Mouse (Mus musculus): ENCODE measurements around the gene Acoxl. TPM values are rescaled to one million over a fixed set of nuclear protein-coding genes. Genes with fewer than 3 reads are reported as not detected.
A peak's percentile ranks its signal among the peaks of the same experiment; 100 is the strongest.

Acoxl gene
- polyA plus RNA-seq, 1 experiment from 2014 or later = 1.6 TPM

DNA sequence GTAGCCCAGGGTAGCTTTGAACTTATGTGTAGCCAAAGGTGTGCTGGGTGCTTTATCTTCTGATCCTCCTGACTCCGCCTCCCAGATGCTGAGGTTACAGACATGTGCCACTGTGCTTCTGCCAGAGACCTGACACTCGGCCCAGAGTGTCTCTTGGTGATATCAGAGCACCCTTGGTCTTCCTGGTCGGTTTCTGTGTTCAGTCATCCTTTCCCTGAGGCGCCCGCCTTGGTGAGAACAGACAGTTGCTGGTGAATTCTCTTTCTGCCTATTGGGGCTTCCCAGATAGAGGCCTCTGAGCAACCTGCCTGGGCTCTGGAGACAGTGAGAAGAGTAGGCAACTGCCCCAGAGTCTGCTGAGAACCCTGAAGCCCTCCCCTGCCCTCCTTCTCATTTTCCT lies 294.0 kb downstream of the Acoxl start:
- H3K9me3 ChIP-seq (ENCODE audit: control insufficient read depth, low read length) = no peaks in the 10 kb centered on the region
- no peak overlapping the region for H3K4me3 ChIP-seq (ENCODE audit: low read length)
- H3K36me3 ChIP-seq (ENCODE audit: control insufficient read depth, insufficient read depth, low read length) = peaks cover 65% of the 10 kb centered on the region
- H3K27me3 ChIP-seq (ENCODE audit: control insufficient read depth, insufficient read depth, low read length) = no peaks in the 10 kb centered on the region
- 74% methylated on average over 5 of the region's 5 CpGs for WGBS
- ATAC-seq (ENCODE audit: low FRiP score, low TSS enrichment) = no peak
- H3K9ac ChIP-seq (ENCODE audit: low read depth, low read length) = 0 out of 2 replicates have a peak overlapping the region, but pooled peaks have one; percentile 4
- H3K4me1 ChIP-seq (ENCODE audit: control insufficient read depth, insufficient read depth, low read length) = peaks cover 12% of the 10 kb centered on the region
- no peak overlapping the region for H3K4me2 ChIP-seq (replicated peaks; ENCODE audit: low read depth, low read length)
- H3K27ac ChIP-seq (ENCODE audit: low read depth, low read length) = no peak overlapping the region

- no peaks in the 10 kb centered on the region for H3K9me3 ChIP-seq (ENCODE audit: control insufficient read depth, low read length)
- H3K36me3 ChIP-seq (ENCODE audit: control insufficient read depth, insufficient read depth, low read length) = peaks cover 67% of the 10 kb centered on the region
- no peak overlapping the region for H3K9ac ChIP-seq (ENCODE audit: low read depth, low read length)
- ATAC-seq (ENCODE audit: low FRiP score, low TSS enrichment) = no peak
- H3K4me1 ChIP-seq (ENCODE audit: control insufficient read depth, insufficient read depth, low read length) = peaks cover 9% of the 10 kb centered on the region; the same call in 1 of the 2 replicates
- H3K27me3 ChIP-seq (ENCODE audit: control insufficient read depth, insufficient read depth, low read length) = no peaks in the 10 kb centered on the region
- no peak overlapping the region for H3K4me2 ChIP-seq (replicated peaks; ENCODE audit: low read depth, low read length)
- H3K27ac ChIP-seq (ENCODE audit: low read depth, low read length) = no peak overlapping the region
- H3K4me3 ChIP-seq (ENCODE audit: low read length) = no peak overlapping the region
Observed at GRCm38 (mm10) chr2:128133865-128134264, 295.2 kb downstream of the Acoxl start.

DNA sequence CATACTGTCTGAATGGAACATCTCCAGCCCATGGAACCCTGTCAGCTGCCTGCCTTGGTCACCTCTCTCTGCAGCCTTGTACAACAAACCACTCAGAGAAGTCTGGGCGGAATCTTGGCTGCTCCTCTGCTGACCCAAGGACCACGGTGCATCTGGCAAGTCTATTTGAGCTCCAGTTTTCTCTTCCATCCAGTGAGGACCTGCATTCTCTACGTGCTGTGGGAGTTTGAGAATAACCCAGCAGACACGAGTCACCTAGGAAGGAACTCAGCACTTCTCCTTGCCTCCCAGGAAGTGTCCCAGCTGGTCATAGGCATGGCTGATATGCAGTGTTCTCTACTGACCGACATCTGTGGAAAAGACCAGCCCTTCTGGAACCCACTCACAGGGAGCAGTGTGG lies 295.8 kb downstream of the Acoxl start:
- WGBS = 59% methylated on average over 5 of the region's 5 CpGs
- no peak overlapping the region for H3K4me3 ChIP-seq (ENCODE audit: low read length)
- H3K27ac ChIP-seq (ENCODE audit: low read depth, low read length) = no peak overlapping the region
- no peak overlapping the region for H3K9ac ChIP-seq (ENCODE audit: low read depth, low read length)
- no peak overlapping the region for H3K4me2 ChIP-seq (replicated peaks; ENCODE audit: low read depth, low read length)
- H3K27me3 ChIP-seq (ENCODE audit: control insufficient read depth, insufficient read depth, low read length) = no peaks in the 10 kb centered on the region
- no peak for ATAC-seq (ENCODE audit: low FRiP score, low TSS enrichment)
- peaks cover 9% of the 10 kb centered on the region for H3K4me1 ChIP-seq (ENCODE audit: control insufficient read depth, insufficient read depth, low read length)
- peaks cover 71% of the 10 kb centered on the region for H3K36me3 ChIP-seq (ENCODE audit: control insufficient read depth, insufficient read depth, low read length)
- no peaks in the 10 kb centered on the region for H3K9me3 ChIP-seq (ENCODE audit: control insufficient read depth, low read length)

GRCm38 (mm10) chr2:128134948-128135347 lies 296.3 kb downstream of the Acoxl start:
- H3K36me3 ChIP-seq (ENCODE audit: control insufficient read depth, insufficient read depth, low read length) = peaks cover 66% of the 10 kb centered on the region
- no peak for ATAC-seq (ENCODE audit: low FRiP score, low TSS enrichment)
- peaks cover 12% of the 10 kb centered on the region for H3K4me1 ChIP-seq (ENCODE audit: control insufficient read depth, insufficient read depth, low read length)
- H3K4me2 ChIP-seq (replicated peaks; ENCODE audit: low read depth, low read length) = no peak overlapping the region
- no peaks in the 10 kb centered on the region for H3K27me3 ChIP-seq (ENCODE audit: control insufficient read depth, insufficient read depth, low read length)
- H3K9ac ChIP-seq (ENCODE audit: low read depth, low read length) = no peak overlapping the region
- no peaks in the 10 kb centered on the region for H3K9me3 ChIP-seq (ENCODE audit: control insufficient read depth, low read length)
- H3K27ac ChIP-seq (ENCODE audit: low read depth, low read length) = no peak overlapping the region
- no peak overlapping the region for H3K4me3 ChIP-seq (ENCODE audit: low read length)
- 56% methylated on average over 8 of the region's 8 CpGs for WGBS

- H3K36me3 ChIP-seq (ENCODE audit: control insufficient read depth, insufficient read depth, low read length) = peaks cover 49% of the 10 kb centered on the region
- H3K4me3 ChIP-seq (ENCODE audit: low read length) = no peak overlapping the region
- H3K4me1 ChIP-seq (ENCODE audit: control insufficient read depth, insufficient read depth, low read length) = peaks cover 18% of the 10 kb centered on the region
- H3K27ac ChIP-seq (ENCODE audit: low read depth, low read length) = no peak overlapping the region
- H3K27me3 ChIP-seq (ENCODE audit: control insufficient read depth, insufficient read depth, low read length) = no peaks in the 10 kb centered on the region
- no peaks in the 10 kb centered on the region for H3K9me3 ChIP-seq (ENCODE audit: control insufficient read depth, low read length)
- 80% methylated on average over 16 of the region's 16 CpGs for WGBS
- no peak overlapping the region for H3K4me2 ChIP-seq (replicated peaks; ENCODE audit: low read depth, low read length)
- H3K9ac ChIP-seq (ENCODE audit: low read depth, low read length) = no peak overlapping the region
- no peak for ATAC-seq (ENCODE audit: low FRiP score, low TSS enrichment)
Observed at GRCm38 (mm10) chr2:128136769-128137433, 298.2 kb downstream of the Acoxl start.

- no peak for ATAC-seq (ENCODE audit: low FRiP score, low TSS enrichment)
- Histone ChIP-seq H3K4me1 (ENCODE audit: control insufficient read depth, insufficient read depth, low read length) (peaks cover 18% of the 10 kb centered on the region), H3K4me3 (ENCODE audit: low read length) (no peak overlapping the region), H3K9ac (ENCODE audit: low read depth, low read length) (no peak overlapping the region), H3K27ac (ENCODE audit: low read depth, low read length) (no peak overlapping the region), H3K36me3 (ENCODE audit: control insufficient read depth, insufficient read depth, low read length) (peaks cover 47% of the 10 kb centered on the region), H3K9me3 (ENCODE audit: control insufficient read depth, low read length) (no peaks in the 10 kb centered on the region), H3K4me2 (replicated peaks; ENCODE audit: low read depth, low read length) (no peak overlapping the region), H3K27me3 (ENCODE audit: control insufficient read depth, insufficient read depth, low read length) (no peaks in the 10 kb centered on the region)
- WGBS = 80% methylated on average over 22 of the region's 22 CpGs
Observed at GRCm38 (mm10) chr2:128137480-128138276, 299.0 kb downstream of the Acoxl start.

GRCm38 (mm10) chr2:128138924-128139323 lies 300.2 kb downstream of the Acoxl start:
- H3K27ac ChIP-seq (ENCODE audit: low read depth, low read length) = no peak overlapping the region
- H3K9ac ChIP-seq (ENCODE audit: low read depth, low read length) = no peak overlapping the region
- H3K4me2 ChIP-seq (replicated peaks; ENCODE audit: low read depth, low read length) = no peak overlapping the region
- no peaks in the 10 kb centered on the region for H3K27me3 ChIP-seq (ENCODE audit: control insufficient read depth, insufficient read depth, low read length)
- peaks cover 48% of the 10 kb centered on the region for H3K36me3 ChIP-seq (ENCODE audit: control insufficient read depth, insufficient read depth, low read length)
- WGBS = 58% methylated on average over 8 of the region's 8 CpGs
- H3K4me1 ChIP-seq (ENCODE audit: control insufficient read depth, insufficient read depth, low read length) = peaks cover 18% of the 10 kb centered on the region
- H3K4me3 ChIP-seq (ENCODE audit: low read length) = no peak overlapping the region
- no peak for ATAC-seq (ENCODE audit: low FRiP score, low TSS enrichment)
- no peaks in the 10 kb centered on the region for H3K9me3 ChIP-seq (ENCODE audit: control insufficient read depth, low read length)

GRCm38 (mm10) chr2:128139781-128140180 lies 301.1 kb downstream of the Acoxl start:
- Histone ChIP-seq H3K4me1 (ENCODE audit: control insufficient read depth, insufficient read depth, low read length) (peaks cover 18% of the 10 kb centered on the region), H3K9ac (ENCODE audit: low read depth, low read length) (no peak overlapping the region), H3K36me3 (ENCODE audit: control insufficient read depth, insufficient read depth, low read length) (peaks cover 49% of the 10 kb centered on the region), H3K27ac (ENCODE audit: low read depth, low read length) (no peak overlapping the region), H3K4me2 (replicated peaks; ENCODE audit: low read depth, low read length) (0 out of 2 replicates have a peak overlapping the region, but pooled peaks have one; percentile 0), H3K4me3 (ENCODE audit: low read length) (no peak overlapping the region), H3K9me3 (ENCODE audit: control insufficient read depth, low read length) (no peaks in the 10 kb centered on the region), H3K27me3 (ENCODE audit: control insufficient read depth, insufficient read depth, low read length) (no peaks in the 10 kb centered on the region)
- peak; percentile 80 for ATAC-seq (ENCODE audit: low FRiP score, low TSS enrichment)
- 31% methylated on average over 15 of the region's 15 CpGs for WGBS

DNA sequence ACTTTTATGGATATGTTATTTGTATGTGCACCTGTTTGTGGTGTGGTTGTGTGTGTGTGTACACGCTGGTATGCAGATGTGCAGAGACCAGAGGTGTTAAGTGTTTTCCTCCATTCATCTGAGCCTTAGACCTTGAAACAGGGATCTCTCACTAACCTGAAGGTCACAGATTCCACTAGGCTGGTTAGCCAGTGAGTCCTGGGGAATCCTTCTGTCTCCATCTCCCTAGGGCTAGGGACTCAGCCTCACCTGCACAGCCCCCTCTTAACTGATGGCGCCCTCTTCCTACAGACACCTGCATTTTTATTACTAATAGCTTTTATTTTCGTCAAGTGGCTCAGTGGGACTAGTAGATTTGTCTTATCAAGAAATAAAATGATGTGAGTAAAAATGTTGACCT lies 301.5 kb downstream of the Acoxl start:
- H3K4me2 ChIP-seq (replicated peaks; ENCODE audit: low read depth, low read length) = no peak overlapping the region
- H3K4me3 ChIP-seq (ENCODE audit: low read length) = no peak overlapping the region
- 69% methylated on average over 3 of the region's 3 CpGs for WGBS
- no peak overlapping the region for H3K9ac ChIP-seq (ENCODE audit: low read depth, low read length)
- H3K9me3 ChIP-seq (ENCODE audit: control insufficient read depth, low read length) = no peaks in the 10 kb centered on the region
- no peak overlapping the region for H3K27ac ChIP-seq (ENCODE audit: low read depth, low read length)
- ATAC-seq (ENCODE audit: low FRiP score, low TSS enrichment) = peak; percentile 33; the same call in 1 of the 2 replicates
- peaks cover 19% of the 10 kb centered on the region for H3K4me1 ChIP-seq (ENCODE audit: control insufficient read depth, insufficient read depth, low read length)
- H3K36me3 ChIP-seq (ENCODE audit: control insufficient read depth, insufficient read depth, low read length) = peaks cover 45% of the 10 kb centered on the region
- no peaks in the 10 kb centered on the region for H3K27me3 ChIP-seq (ENCODE audit: control insufficient read depth, insufficient read depth, low read length)

All from kidney, embryonic 14.5 days (tissue).